Comparison of ENCODE assay signal across 1 mouse cellular context in the genomic region with DNA sequence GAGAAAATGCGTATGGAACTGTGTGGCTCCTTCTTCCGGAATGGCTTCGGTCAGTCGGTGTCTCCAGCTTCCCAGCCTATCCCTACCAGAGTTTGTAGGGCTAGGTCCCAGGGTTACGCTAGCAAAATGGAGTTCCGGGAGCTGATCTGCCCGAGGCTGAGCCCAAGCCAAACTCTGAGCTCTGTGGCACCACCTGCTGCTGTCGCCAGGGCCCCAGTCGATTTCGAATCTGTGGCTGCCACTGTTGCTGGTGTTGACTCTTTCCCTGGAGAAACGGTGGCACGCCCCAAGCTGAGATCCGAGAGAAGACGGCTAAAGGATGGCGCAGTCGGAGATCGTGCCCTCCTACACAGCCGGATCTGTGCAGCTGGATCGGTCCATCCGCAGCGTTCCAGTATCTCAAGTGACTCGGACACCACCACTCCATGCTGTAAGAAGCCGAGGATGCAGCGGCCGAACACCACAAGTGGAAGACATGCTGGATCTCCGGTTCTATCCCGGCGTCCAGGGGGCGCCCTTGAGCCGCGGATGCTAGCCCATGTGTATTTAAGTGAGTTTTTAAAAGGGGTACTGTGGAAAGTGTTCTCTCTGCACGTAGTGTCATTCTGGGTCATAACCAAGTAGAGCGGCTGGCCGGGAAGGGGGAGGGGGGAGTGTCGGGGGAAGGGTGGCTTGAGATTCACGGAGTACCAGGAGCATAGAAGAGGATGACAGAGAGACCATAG.
A peak's percentile ranks its signal among the peaks of the same experiment; 100 is the strongest.
TF ChIP-seq lines count a peak whose summit lies in the region.

No protein-coding gene starts in this region.

TF ChIP-seq in CH12.LX, 34 proteins besides CTCF, POLR2A, EP300 and RAD21:
- TF ChIP-seq MAFK (IDR thresholded peaks at IDR 0.05; ENCODE audit: insufficient replicate concordance, low read length) (no peak), ZNF384 (IDR thresholded peaks at IDR 0.05; ENCODE audit: low read depth, low read length) (no peak), ZC3H11A (IDR thresholded peaks at IDR 0.05; ENCODE audit: low read depth, low read length) (no peak), PAX5 (IDR thresholded peaks at IDR 0.05; ENCODE audit: low read length) (no peak), MAX (IDR thresholded peaks at IDR 0.05; ENCODE audit: low read length) (peak; percentile 58; the same call in 1 of the 2 replicates), ZMIZ1 (IDR thresholded peaks at IDR 0.05; ENCODE audit: low read depth, low read length) (no peak), RCOR1 (conservative IDR thresholded peaks at IDR 0.05; ENCODE audit: low read depth, low read length) (no peak), MEF2A (IDR thresholded peaks at IDR 0.05; ENCODE audit: borderline replicate concordance, low read depth, low read length) (no peak), USF2 (conservative IDR thresholded peaks at IDR 0.05; ENCODE audit: low read depth, low read length) (no peak), MXI1 (IDR thresholded peaks at IDR 0.05; ENCODE audit: low read depth, low read length) (peak; percentile 86), SMC3 (IDR thresholded peaks at IDR 0.05; ENCODE audit: low read depth, low read length) (peak; percentile 59), GABPA (IDR thresholded peaks at IDR 0.05; ENCODE audit: insufficient replicate concordance, low read depth, low read length) (no peak), TBP (conservative IDR thresholded peaks at IDR 0.05; ENCODE audit: low read depth, low read length) (peak; percentile 59), NRF1 (IDR thresholded peaks at IDR 0.05; ENCODE audit: low read depth, low read length) (0 out of 2 replicates have a peak, but pooled peaks have one; percentile 8), KAT2A (IDR thresholded peaks at IDR 0.05; ENCODE audit: insufficient replicate concordance, low read length) (no peak), E2F4 (IDR thresholded peaks at IDR 0.05; ENCODE audit: insufficient replicate concordance, low read depth, low read length) (no peak), BHLHE40 (IDR thresholded peaks at IDR 0.05; ENCODE audit: low read depth, low read length) (no peak), USF1 (IDR thresholded peaks at IDR 0.05; ENCODE audit: low read depth, low read length) (no peak), UBTF (IDR thresholded peaks at IDR 0.05; ENCODE audit: low read depth, low read length) (no peak; the same call in 1 of the 2 replicates), ELF1 (IDR thresholded peaks at IDR 0.05; ENCODE audit: low read depth, low read length) (peak; percentile 54), SIN3A (IDR thresholded peaks at IDR 0.05; ENCODE audit: low read length) (peak; percentile 41), CHD1 (IDR thresholded peaks at IDR 0.05; ENCODE audit: low read depth, low read length) (no peak), NELFE (IDR thresholded peaks at IDR 0.05; ENCODE audit: low read depth, low read length) (no peak; the same call in 1 of the 2 replicates), JUND (conservative IDR thresholded peaks at IDR 0.05; ENCODE audit: low read depth, low read length) (no peak), MYC (IDR thresholded peaks at IDR 0.05; ENCODE audit: low read depth, low read length) (peak; percentile 90), CHD2 (IDR thresholded peaks at IDR 0.05; ENCODE audit: low read length) (peak; percentile 86), JUN (IDR thresholded peaks at IDR 0.05; ENCODE audit: insufficient read depth, low read depth, low read length) (no peak), TCF12 (IDR thresholded peaks at IDR 0.05; ENCODE audit: low read depth, low read length) (peak; percentile 46), POLR2AphosphoS2 (IDR thresholded peaks at IDR 0.05; ENCODE audit: low read depth, low read length) (no peak), IRF4 (IDR thresholded peaks at IDR 0.05; ENCODE audit: low read depth, low read length) (no peak; the same call in 1 of the 2 replicates), HCFC1 (IDR thresholded peaks at IDR 0.05; ENCODE audit: low read depth, low read length) (no peak), ETS1 (conservative IDR thresholded peaks at IDR 0.05; ENCODE audit: low read depth, low read length) (no peak; the same call in 1 of the 2 replicates), ZKSCAN1 (IDR thresholded peaks at IDR 0.05; ENCODE audit: borderline replicate concordance, low read depth, low read length) (no peak), MAZ (IDR thresholded peaks at IDR 0.05; ENCODE audit: low read depth, low read length) (no peak; the same call in 1 of the 2 replicates)
